Mouse (Mus musculus) kidney, embryonic 14.5 days (tissue): ENCODE measurements around the gene Gm10309. TPM values are rescaled to one million over a fixed set of nuclear protein-coding genes. Genes with fewer than 3 reads are reported as not detected.

ENCODE experiments used
- ATAC-seq: fragments of 200-750 bp; cut with Nextera tagmentation; 2 replicates; pipeline ENCODE4 v1.8.0; 2017; ENCODE audit warnings: moderate number of reproducible peaks, mild to moderate bottlenecking, moderate TSS enrichment, moderate library complexity; ENCODE audit not compliant: low FRiP score, low TSS enrichment
- H3K27ac ChIP-seq: fragments of 300-500 bp; sonication (generic); 2 replicates; pipeline ENCODE4 v1.5.1; 2014; ENCODE audit warnings: low read depth, mild to moderate bottlenecking, low read length, moderate library complexity, mixed read lengths
- H3K27me3 ChIP-seq: fragments of 300-500 bp; sonication (generic); 2 replicates; pipeline ENCODE4 v1.6.1; 2014; ENCODE audit warnings: mild to moderate bottlenecking, low read length; ENCODE audit not compliant: control insufficient read depth, insufficient read depth
- H3K36me3 ChIP-seq: fragments of 300-500 bp; sonication (generic); 2 replicates; pipeline ENCODE4 v1.6.1; 2014; ENCODE audit warnings: low read length, mixed read lengths; ENCODE audit not compliant: control insufficient read depth, insufficient read depth
- H3K4me1 ChIP-seq: fragments of 300-500 bp; sonication (generic); 2 replicates; pipeline ENCODE4 v1.6.1; 2014; ENCODE audit warnings: low read length, mixed read lengths; ENCODE audit not compliant: control insufficient read depth, insufficient read depth
- H3K4me2 ChIP-seq: fragments of 300-500 bp; sonication (generic); replicated peaks from 2 replicates; pipeline ENCODE4 v1.6.1; 2014; ENCODE audit warnings: low read depth, mild to moderate bottlenecking, low read length
- H3K4me3 ChIP-seq: fragments of 300-500 bp; sonication (generic); 2 replicates; pipeline ENCODE4 v1.5.1; 2014; ENCODE audit warnings: mild to moderate bottlenecking, low read length
- H3K9ac ChIP-seq: fragments of 300-500 bp; sonication (generic); 2 replicates; pipeline ENCODE4 v1.6.1; 2014; ENCODE audit warnings: low read depth, mild to moderate bottlenecking, low read length, moderate library complexity
- H3K9me3 ChIP-seq: fragments of 300-500 bp; sonication (generic); 2 replicates; pipeline ENCODE4 v1.6.1; 2016; ENCODE audit warnings: low read length; ENCODE audit not compliant: control insufficient read depth
- WGBS: fragments of 180-500 bp; shearing (Covaris S2); extraction: QIAGEN DNeasy Blood & Tissue Kit; methylation state at CpG from one replicate; pipeline ENCODE4 v1.1.7; 2014; 5-methylcytosine and 5-hydroxymethylcytosine counted together
- polyA plus RNA-seq: library from polyadenylated mRNA; unstranded; fragments of >200 nt; fragmentation: Nextera tagmentation; extraction: Ambion mirVana; gene quantifications from 2 replicates; pipeline ENCODE4 v1.2.1, GENCODE M21; 2014

Gene Gm10309
- polyA plus RNA-seq, 1 experiment from 2014 or later, result 0.31 TPM

GRCm38 (mm10) chr17:86503208-86503897 lies 1.7 kb downstream of the Gm10309 start:
- ATAC-seq, result no peak
- no peak overlapping the region for H3K27ac ChIP-seq
- H3K27me3 ChIP-seq, result no peaks in the 10 kb centered on the region
- WGBS, result 92% methylated on average over 9 of the region's 9 CpGs
- H3K4me2 ChIP-seq, result no peak overlapping the region
- H3K4me1 ChIP-seq, result peaks cover 13% of the 10 kb centered on the region; the same call in 1 of the 2 replicates
- H3K9me3 ChIP-seq, result no peaks in the 10 kb centered on the region
- no peaks in the 10 kb centered on the region for H3K36me3 ChIP-seq
- no peak overlapping the region for H3K9ac ChIP-seq
- no peak overlapping the region for H3K4me3 ChIP-seq

- no peak overlapping the region for H3K9ac ChIP-seq
- no peak overlapping the region for H3K4me2 ChIP-seq
- no peaks in the 10 kb centered on the region for H3K36me3 ChIP-seq
- peaks cover 10% of the 10 kb centered on the region; the same call in 1 of the 2 replicates for H3K4me1 ChIP-seq
- no peaks in the 10 kb centered on the region for H3K27me3 ChIP-seq
- no peak overlapping the region for H3K4me3 ChIP-seq
- 93% methylated on average over 4 of the region's 4 CpGs for WGBS
- H3K9me3 ChIP-seq, result no peaks in the 10 kb centered on the region
- no peak for ATAC-seq
- no peak overlapping the region for H3K27ac ChIP-seq
Measured at GRCm38 (mm10) chr17:86501393-86501792, 3.6 kb downstream of the Gm10309 start.

DNA sequence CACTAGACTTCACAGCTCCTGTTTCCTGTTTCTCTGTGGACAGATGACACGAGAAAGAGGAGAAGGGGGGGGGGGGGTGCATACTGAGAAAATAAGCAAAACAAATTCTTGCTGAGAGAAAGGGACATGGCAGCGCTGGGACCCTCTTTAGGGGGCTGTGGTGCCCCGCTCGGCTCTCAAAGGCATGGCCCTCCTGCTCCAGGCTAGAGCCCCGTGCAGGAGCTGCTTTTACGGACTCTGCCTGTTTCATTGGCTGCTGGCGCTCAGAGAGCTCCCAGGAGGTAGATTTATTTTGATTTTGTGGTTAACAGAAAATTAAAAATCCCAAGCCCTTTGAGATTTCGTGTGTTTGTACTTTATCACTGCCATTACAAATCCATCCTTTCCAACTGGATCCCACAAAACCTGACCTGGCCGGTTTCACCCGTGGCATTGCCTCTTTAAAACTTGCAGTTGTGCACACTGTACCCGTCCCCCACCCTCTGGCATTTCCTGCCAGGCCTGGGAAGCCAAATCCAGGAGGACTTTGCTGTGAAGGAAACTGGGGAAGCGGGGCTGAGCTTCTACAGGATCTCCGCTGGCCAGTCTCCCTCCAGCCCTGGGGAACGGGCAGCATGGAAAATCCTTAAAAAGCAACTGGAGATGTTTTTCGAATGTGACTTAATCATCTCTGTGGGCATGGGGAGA lies 5.5 kb downstream of the Gm10309 start:
- H3K4me3 ChIP-seq, result no peak overlapping the region
- H3K27me3 ChIP-seq, result no peaks in the 10 kb centered on the region
- H3K4me1 ChIP-seq, result peaks cover 10% of the 10 kb centered on the region; the same call in 1 of the 2 replicates
- no peak overlapping the region for H3K4me2 ChIP-seq
- H3K27ac ChIP-seq, result peak overlapping the region; percentile 55; the same call in 1 of the 2 replicates
- ATAC-seq, result no peak
- no peak overlapping the region for H3K9ac ChIP-seq
- H3K9me3 ChIP-seq, result no peaks in the 10 kb centered on the region
- H3K36me3 ChIP-seq, result no peaks in the 10 kb centered on the region
- 44% methylated on average over 15 of the region's 15 CpGs for WGBS

- Histone ChIP-seq H3K27me3 (no peaks in the 10 kb centered on the region), H3K27ac (no peak overlapping the region), H3K4me1 (peaks cover 10% of the 10 kb centered on the region; the same call in 1 of the 2 replicates), H3K4me2 (no peak overlapping the region), H3K36me3 (no peaks in the 10 kb centered on the region), H3K4me3 (no peak overlapping the region), H3K9ac (no peak overlapping the region), H3K9me3 (no peaks in the 10 kb centered on the region)
- WGBS, result 85% methylated on average over 4 of the region's 4 CpGs
- no peak for ATAC-seq
Measured at GRCm38 (mm10) chr17:86497302-86497701, 7.7 kb downstream of the Gm10309 start.

DNA sequence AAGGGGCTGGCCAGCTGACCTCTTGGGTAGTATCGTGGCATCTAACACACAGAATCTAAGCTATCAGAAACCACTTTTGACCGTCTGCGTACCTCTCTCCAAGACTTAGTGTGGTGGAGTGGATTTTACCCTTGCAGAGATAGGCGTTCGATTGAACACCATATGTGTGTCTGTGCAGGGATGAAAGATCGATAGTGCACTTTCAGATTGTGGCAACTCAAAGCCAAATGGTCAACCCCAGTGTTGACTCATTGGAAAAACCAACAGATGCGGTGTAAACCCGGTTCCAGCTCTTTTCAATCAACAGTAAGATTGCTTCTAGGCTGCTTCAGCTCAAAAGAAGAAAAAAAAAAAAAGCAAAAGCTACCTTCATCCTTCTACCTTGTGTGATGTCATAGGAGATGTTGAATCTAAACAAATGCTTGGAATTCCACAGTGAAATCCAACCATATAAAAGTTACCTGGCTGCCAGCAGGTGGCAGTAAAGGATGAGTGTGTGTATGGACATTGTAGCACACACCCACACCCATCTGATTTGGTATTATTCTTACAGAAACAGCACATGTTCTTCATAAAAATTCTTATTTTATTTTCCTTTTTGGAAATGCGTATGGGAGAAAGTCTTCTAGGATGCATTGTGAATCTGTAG lies 8.8 kb downstream of the Gm10309 start:
- Histone ChIP-seq H3K27me3 (no peaks in the 10 kb centered on the region), H3K9me3 (no peaks in the 10 kb centered on the region), H3K4me1 (peaks cover 10% of the 10 kb centered on the region; the same call in 1 of the 2 replicates), H3K27ac (no peak overlapping the region), H3K9ac (no peak overlapping the region), H3K36me3 (no peaks in the 10 kb centered on the region), H3K4me2 (no peak overlapping the region), H3K4me3 (no peak overlapping the region)
- no peak; the same call in 1 of the 2 replicates for ATAC-seq
- 88% methylated on average over 9 of the region's 9 CpGs for WGBS

GRCm38 (mm10) chr17:86494895-86495294 lies 10.1 kb downstream of the Gm10309 start:
- 50% methylated on average over 6 of the region's 6 CpGs for WGBS
- H3K9me3 ChIP-seq, result no peaks in the 10 kb centered on the region
- ATAC-seq, result no peak
- peaks cover 7% of the 10 kb centered on the region; the same call in 1 of the 2 replicates for H3K4me1 ChIP-seq
- H3K27ac ChIP-seq, result no peak overlapping the region
- no peak overlapping the region for H3K9ac ChIP-seq
- no peaks in the 10 kb centered on the region for H3K27me3 ChIP-seq
- no peak overlapping the region for H3K4me2 ChIP-seq
- H3K4me3 ChIP-seq, result no peak overlapping the region
- H3K36me3 ChIP-seq, result no peaks in the 10 kb centered on the region

GRCm38 (mm10) chr17:86494494-86494893 lies 10.5 kb downstream of the Gm10309 start:
- Histone ChIP-seq H3K9me3 (no peaks in the 10 kb centered on the region), H3K4me3 (no peak overlapping the region), H3K9ac (no peak overlapping the region), H3K27me3 (no peaks in the 10 kb centered on the region), H3K27ac (no peak overlapping the region), H3K4me1 (peaks cover 4% of the 10 kb centered on the region; the same call in 1 of the 2 replicates), H3K36me3 (no peaks in the 10 kb centered on the region), H3K4me2 (no peak overlapping the region)
- WGBS, result 68% methylated on average over 6 of the region's 6 CpGs
- ATAC-seq, result no peak

- Histone ChIP-seq H3K36me3 (no peaks in the 10 kb centered on the region), H3K9ac (no peak overlapping the region), H3K27me3 (no peaks in the 10 kb centered on the region), H3K4me1 (no peaks in the 10 kb centered on the region), H3K9me3 (no peaks in the 10 kb centered on the region), H3K27ac (no peak overlapping the region), H3K4me3 (no peak overlapping the region), H3K4me2 (no peak overlapping the region)
- ATAC-seq, result no peak
- 67% methylated on average over 8 of the region's 8 CpGs for WGBS
Measured at GRCm38 (mm10) chr17:86493891-86494420, 11.1 kb downstream of the Gm10309 start.
